Mouse (Mus musculus) liver, postnatal 0 days (tissue): Measurements from ENCODE around the gene Sox5.

Experiments
- CTCF ChIP-seq: sonication (generic); IDR thresholded peaks from 2 replicates; pipeline ENCODE4 v1.5.1; 2016; ENCODE audit warnings: antibody characterized with exemption, low read depth
- EP300 ChIP-seq: IDR thresholded peaks from 2 replicates; pipeline ENCODE4 v1.6.1; 2016; ENCODE audit warnings: antibody characterized with exemption, low read depth, mild to moderate bottlenecking

- 0 out of 2 replicates have a peak, but pooled peaks have one; percentile 18 for TF ChIP-seq CTCF
- TF ChIP-seq EP300: no peak
Measured at GRCm38 (mm10) chr6:143832483-143833181, 949.1 kb downstream of the Sox5 start.
